Mouse (Mus musculus) right cerebral cortex, adult 2 months (tissue): Measurements from ENCODE around the gene Scml4.

Source experiments
- DNase-seq, 2 experiments: peaks; one replicate each; pipeline ENCODE4 v3.0.0; 2021 to 2022; ENCODE audit warnings: low spot score in 2 of 2

Gene Scml4

GRCm38 (mm10) chr10:42860159-42860911 is at the start of gene Scml4:
TSS of gene Scml4 (plus strand) at chr10:42860370.
- DNase-seq = peak; percentile 48 to 64

DNA sequence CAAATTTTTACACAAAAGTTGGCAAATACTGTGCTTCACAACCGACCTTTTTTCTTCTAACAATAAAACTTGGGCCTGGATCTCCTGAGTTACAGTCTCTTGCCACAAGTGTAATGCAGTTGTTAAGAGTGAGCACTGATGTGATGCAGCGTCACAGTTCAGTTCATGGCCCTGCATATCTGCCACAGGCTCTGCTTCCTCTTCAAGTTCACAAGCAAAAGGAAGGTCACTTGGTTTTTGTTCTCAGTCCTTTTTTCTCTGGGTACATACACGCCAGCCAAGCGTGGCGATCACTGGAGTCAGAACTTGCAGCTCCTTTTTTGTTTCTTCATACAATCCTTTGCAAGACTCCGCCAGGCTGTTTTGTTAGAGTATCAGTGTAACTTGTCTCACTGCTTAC is 34.2 kb upstream of the Scml4 start:
- no peak for DNase-seq

GRCm38 (mm10) chr10:42827155-42827554 is 33.0 kb upstream of the Scml4 start:
- DNase-seq = no peak

GRCm38 (mm10) chr10:42830007-42830406 is 30.2 kb upstream of the Scml4 start:
- no peak for DNase-seq

- no peak for DNase-seq
These were observed 29.8 kb upstream of the Scml4 start for GRCm38 (mm10) chr10:42830409-42830808.

DNA sequence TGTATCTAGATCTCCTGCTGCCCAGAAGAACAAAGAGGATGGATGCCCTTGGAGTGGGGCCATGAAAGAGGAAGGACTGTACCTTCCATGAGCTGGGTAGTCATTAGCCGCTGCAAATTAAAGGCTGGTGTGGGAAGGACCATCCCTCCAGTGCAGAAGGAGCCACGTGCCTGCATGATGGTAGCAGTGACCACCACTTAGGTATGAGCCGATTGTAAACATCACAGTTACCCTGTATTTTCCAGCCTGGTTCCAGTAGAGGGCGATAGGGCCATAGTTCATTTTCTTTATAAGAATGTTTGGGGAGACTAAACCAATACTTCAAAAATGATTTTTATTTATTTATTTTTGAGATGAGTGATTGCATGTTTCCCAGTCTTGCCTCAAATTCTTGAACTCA is 27.5 kb upstream of the Scml4 start:
- peak in 1 of 2 experiments; percentile 20 for DNase-seq

DNA sequence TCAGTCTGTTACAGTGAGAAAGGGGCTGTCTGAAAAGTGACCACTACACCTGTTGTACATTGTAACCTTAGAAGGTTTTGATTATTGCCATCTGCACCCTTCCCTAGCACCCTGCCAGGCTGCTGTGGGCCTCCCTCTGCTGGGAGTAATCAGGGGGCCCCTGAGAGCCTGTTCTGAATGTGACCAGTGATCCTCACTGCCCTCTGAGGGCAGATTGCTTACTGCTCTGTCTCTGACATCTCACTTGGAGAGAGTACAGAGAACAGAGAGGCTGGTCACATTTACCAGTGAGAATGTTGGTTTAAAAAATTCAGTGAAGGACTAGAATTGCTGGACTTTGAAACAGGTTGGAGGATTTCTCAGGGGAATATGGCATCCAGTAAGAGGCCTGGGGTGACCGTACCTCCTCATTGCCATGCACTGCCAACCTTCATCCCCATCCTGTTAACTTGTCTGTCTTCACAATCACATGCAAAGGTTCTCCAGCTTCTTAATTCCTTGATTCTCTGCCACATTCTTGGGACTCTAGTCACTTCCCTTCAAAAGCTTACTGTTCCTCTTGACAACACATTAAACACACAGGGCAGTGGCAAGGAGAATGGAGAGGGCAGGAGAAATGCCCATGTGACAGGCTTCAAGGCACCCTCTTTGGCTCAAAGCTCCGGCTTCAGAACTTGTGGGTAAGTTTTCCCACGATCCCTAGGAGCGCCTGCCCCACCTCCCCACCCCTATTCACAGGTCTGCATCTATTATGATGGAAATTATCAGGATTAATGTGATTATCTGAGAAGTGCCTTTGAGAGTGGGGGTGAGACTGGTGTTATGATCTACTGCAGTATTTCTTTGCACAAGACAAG is 26.1 kb upstream of the Scml4 start:
- DNase-seq = no peak

GRCm38 (mm10) chr10:42838106-42838505 is 22.1 kb upstream of the Scml4 start:
- DNase-seq = no peak

GRCm38 (mm10) chr10:42838736-42839135 is 21.4 kb upstream of the Scml4 start:
- DNase-seq = no peak

DNA sequence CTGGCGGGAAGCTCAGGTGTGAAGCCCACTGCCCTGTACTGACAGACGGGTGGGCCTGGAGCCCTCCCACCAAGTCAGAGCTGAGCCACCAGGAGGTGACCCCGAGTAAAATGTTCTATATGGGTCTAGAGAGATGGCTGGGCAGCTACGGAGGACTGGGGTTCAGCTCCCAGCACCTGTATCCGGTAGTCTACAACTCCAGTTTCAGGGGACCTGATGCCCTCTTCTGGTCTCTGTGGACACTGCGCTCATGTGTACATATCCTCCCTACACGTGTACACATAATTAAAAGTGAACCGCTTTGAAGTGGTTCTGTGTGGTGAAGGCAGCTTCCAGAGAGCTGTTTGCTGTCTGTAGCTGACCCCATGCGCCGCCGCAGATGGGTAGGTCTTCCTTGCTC is 20.1 kb upstream of the Scml4 start:
- no peak for DNase-seq

DNA sequence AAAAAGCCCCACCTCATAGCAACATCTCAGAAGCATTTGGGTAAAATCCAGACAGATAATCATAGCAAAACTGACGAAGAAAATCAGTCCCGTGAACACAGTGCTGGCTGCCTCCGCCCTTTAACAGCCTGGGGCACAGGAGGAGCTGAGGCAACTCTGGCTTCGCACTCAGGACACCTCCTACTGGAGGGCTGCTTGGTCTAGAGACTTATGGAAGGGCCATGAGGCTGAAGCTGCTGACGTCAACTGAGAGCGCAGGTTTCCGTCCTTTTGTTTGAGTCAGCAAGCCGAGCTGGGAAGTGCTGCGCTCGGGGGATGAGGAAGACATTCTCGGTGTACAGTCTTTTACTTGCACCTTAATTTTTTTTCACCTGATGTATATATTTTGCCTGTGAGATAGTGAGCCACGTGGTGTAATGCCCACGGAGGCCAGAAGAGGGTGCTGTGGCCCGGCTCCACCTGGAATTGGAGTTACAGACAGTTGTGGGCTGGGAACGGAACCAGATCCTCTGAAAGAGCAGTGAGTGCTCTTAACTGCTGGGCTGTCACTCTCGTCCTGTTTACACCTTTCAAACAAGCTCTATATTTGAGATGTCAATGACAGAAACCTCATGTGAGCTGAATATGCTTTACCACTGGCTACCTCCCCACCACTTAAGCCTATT is 18.5 kb upstream of the Scml4 start:
- DNase-seq = peak in 1 of 2 experiments; percentile 20

DNA sequence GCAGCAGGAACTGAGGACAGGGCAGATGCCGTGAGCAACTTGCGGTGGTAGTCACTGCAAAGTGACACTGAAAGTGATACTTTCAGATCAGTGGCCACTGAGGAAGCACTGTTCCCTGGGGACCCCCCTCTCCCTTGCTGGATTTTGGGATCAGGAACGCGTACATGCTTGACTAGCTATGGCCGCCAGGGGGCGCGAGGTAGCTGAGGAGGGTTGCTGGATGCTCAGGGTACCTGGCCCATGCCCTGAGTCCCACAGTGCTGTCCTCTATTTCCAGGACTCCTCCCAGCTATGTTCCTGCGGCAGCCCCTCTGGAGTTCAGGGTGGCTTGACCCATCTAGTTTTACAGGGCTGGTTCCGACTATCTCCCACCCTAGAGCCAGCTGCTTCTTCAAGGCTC is 17.8 kb upstream of the Scml4 start:
- DNase-seq = peak; percentile 59 to 70

DNA sequence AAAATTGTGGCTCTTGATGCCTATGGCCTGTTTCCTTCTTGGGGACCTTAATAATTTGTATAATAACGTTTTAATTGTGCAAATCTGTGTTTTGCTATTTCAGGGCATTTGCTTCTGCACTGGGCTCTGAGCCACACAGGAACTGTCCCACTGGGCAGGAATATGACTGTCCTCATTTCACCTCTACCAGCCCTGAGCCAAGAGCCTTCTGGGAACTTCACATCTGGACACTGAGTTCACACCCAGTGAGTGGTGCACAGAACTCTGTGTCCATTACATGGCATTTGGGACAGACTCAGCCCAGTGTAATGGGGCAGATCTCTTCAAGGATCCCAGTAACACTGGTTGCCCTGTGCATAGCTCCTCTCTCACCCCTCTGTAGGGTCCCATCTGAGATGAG is 16.8 kb upstream of the Scml4 start:
- DNase-seq = no peak

DNA sequence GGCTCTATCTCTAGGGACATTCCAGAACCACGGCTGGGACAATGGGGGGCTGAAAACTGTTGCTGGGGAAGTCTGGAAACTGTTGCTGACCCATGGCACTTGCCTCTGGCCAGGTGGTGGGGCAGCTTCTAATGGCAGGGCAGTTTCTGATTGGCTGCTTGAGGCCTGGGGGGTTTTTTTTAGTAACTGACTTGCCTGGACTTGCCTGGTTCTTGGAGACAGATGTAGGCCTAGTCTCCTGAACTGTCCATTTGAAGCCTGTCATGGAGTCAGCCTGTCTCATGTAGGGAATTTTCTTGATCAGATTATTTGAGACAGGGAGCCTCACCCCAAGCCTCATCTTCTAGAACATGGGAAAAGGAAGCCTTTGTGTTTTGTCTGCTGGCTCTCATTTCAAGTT is 14.7 kb upstream of the Scml4 start:
- no peak for DNase-seq

GRCm38 (mm10) chr10:42848179-42849080 is 11.7 kb upstream of the Scml4 start:
- DNase-seq = no peak

- no peak for DNase-seq
These were observed 11.1 kb upstream of the Scml4 start for GRCm38 (mm10) chr10:42849081-42849400.

DNA sequence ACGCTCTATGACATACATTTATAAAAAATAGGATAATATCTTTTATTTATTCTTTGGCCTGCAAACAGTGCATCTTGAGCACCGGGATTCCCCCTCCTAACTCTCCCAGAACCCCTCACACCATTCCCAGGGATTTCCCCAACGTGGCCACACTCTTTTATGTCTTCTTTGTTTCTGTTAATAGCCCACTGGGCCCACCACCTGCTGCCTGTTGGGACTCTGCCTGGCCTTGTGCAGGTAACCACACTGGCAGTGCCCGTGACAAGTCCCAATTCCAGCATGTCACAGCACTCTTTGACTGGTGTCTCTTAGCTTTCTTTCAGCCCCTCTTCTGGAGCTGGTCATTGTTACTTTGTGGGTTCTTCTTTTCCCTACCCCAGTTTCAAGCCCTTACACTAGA is 5.3 kb upstream of the Scml4 start:
- DNase-seq = no peak

DNA sequence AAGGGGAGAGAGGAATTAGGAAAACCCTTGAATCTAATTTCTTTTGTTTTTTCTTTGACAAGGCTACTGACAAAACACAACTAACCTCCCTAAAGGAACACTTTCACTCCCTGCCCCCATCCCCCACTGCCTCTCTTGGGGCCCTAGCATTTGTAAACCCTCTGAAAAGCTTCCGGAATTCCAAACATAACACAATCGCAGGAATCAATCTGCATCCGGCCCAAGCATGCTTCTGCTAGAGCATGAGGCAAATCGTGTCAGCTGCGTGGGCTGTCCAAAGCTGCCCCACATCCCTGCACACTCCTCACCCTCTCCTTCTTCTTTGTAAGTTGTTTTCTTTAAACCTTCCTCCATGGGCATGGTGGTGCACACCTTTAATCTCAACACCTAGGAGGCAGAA is 4.9 kb upstream of the Scml4 start:
- DNase-seq = no peak

DNA sequence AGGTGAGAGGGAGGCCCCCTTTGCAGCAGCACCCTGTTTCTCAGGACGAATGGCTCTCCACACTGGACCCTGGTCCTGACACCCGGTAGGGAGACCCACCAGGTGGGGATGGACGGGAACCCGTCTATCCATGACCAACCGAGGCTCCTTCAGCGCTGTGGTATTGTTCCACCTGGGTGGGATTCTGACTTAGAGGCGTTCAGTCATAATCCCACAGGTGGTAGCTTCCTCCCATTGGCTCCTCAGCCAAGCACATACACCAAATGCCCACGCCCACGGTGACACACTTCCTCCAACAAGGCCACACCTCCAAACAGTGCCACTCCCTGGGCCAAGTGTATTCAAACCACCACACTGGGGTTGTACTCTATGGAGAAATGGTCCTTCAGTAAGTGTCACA is 3.6 kb upstream of the Scml4 start:
- no peak for DNase-seq

DNA sequence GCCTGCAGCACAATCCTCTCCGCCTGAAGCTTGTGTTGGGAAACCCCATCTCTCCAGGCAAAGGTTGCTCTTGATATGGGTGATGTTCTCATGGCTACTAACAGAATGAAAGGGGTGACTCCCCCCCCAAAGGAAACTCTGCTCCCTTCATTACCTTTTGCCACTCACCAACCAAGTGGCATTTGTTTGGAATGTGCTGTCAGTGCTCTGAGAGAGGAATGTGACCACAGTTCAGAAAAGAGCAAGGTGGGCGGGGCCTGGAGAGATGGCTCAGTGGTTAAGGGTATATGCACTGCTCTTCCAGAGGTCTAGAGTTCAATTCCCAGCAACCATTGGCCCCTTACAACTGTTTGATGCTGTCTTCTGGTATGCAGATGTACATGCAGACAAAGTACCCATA is 3.1 kb upstream of the Scml4 start:
- no peak for DNase-seq

DNA sequence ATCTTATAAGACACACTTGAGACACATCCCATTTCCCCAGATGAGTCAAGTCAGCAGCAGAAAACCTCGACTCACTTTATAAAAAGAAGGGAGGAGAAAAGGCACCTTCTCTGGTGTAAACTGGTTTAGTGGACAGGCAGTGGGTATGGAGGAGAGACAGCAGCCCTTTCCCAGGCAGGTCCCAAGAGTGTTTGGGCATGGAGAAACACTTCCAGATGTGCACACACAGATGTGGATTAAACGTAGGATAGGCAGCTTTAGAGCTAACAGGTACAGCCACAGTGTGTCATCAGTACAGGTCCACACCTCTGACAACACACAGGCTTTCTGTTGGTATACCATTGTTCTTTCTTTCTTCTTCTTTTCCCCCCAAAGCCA is 400 bp upstream of the Scml4 start:
- no peak for DNase-seq

DNA sequence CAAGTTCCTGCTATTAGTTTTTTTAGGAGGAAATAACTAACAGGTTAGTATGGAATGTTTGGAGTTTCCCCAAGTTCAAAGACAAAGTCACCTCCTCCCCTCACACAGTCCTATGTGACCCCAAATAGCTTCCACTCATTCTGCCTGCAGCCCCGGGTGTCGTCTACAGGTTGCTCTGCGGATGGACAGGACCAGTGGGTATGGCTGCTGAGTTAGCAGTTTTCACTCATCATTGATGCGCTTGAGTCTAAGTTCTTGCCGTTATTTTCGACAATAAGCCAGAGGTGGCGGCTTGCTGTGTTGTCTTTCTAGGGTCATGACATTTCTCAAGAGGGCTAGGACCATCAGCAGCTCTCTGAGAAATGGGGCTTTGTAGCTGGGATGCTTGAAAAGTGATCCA is 1.3 kb downstream of the Scml4 start:
- no peak for DNase-seq
